Mouse (Mus musculus) stomach, embryonic 14.5 days (tissue): ENCODE results near the gene Cdk2ap2. TPM values are rescaled to one million over a fixed set of nuclear protein-coding genes. Genes with fewer than 3 reads are reported as not detected.
"Not testable (repeated sequence)": the region's sequence is repeated elsewhere in the genome, so short reads cannot be mapped to it uniquely, and the experiment has no call there.

ENCODE experiments used
- ATAC-seq: fragments of 200-750 bp; cut with Nextera tagmentation; 2 replicates; pipeline ENCODE4 v1.8.0; 2017; ENCODE audit warnings: low read depth, moderate TSS enrichment; ENCODE audit not compliant: insufficient number of reproducible peaks, insufficient read depth, low FRiP score
- H3K27ac ChIP-seq: fragments of 300-500 bp; sonication (generic); 2 replicates; pipeline ENCODE4 v1.5.1; 2014; ENCODE audit warnings: mild to moderate bottlenecking, low read length, moderate library complexity, mixed read lengths
- H3K27me3 ChIP-seq: fragments of 300-500 bp; sonication (generic); 2 replicates; pipeline ENCODE4 v1.6.1; 2014; ENCODE audit warnings: low read length, control low read depth, mixed read lengths; ENCODE audit not compliant: control insufficient read depth, insufficient read depth
- H3K36me3 ChIP-seq: fragments of 300-500 bp; sonication (generic); 2 replicates; pipeline ENCODE4 v1.6.1; 2014; ENCODE audit warnings: mild to moderate bottlenecking, control low read depth, low read length, moderate library complexity, mixed read lengths; ENCODE audit not compliant: control insufficient read depth, insufficient read depth
- H3K4me1 ChIP-seq: fragments of 300-500 bp; sonication (generic); 2 replicates; pipeline ENCODE4 v1.6.1; 2014; ENCODE audit warnings: low read length, control low read depth, mixed read lengths; ENCODE audit not compliant: control insufficient read depth, insufficient read depth
- H3K4me2 ChIP-seq: fragments of 300-500 bp; sonication (generic); replicated peaks from 2 replicates; pipeline ENCODE4 v1.6.1; 2014; ENCODE audit warnings: low read depth, low read length, control low read depth
- H3K4me3 ChIP-seq: fragments of 300-500 bp; sonication (generic); 2 replicates; pipeline ENCODE4 v1.5.1; 2014; ENCODE audit warnings: low read depth, low read length, control low read depth
- H3K9ac ChIP-seq: fragments of 300-500 bp; sonication (generic); replicated peaks from 2 replicates; pipeline ENCODE4 v1.6.1; 2014; ENCODE audit warnings: low read depth, mild to moderate bottlenecking, control low read depth, low read length, moderate library complexity, mixed read lengths
- H3K9me3 ChIP-seq: fragments of 300-500 bp; sonication (generic); 2 replicates; pipeline ENCODE4 v1.6.1; 2016; ENCODE audit warnings: low read depth, low read length, control low read depth; ENCODE audit not compliant: control insufficient read depth
- WGBS: fragments of 180-500 bp; shearing (Covaris S2); extraction: QIAGEN DNeasy Blood & Tissue Kit; methylation state at CpG from one replicate; pipeline ENCODE4 v1.1.7; 2014; 5-methylcytosine and 5-hydroxymethylcytosine counted together
- polyA plus RNA-seq: library from polyadenylated mRNA; unstranded; fragments of >200 nt; fragmentation: Nextera tagmentation; extraction: Ambion mirVana; gene quantifications from 2 replicates; pipeline ENCODE4 v1.2.1, GENCODE M21; 2014

The Cdk2ap2 gene
- polyA plus RNA-seq, 1 experiment from 2014 or later, result 74.1 TPM

GRCm38 (mm10) chr19:4125741-4126696 is 29.0 kb downstream of the Cdk2ap2 start, which contains the start of gene Aip:
Gene Aip (minus strand): TSS chr19:4125858.
- under 1% methylated on average over 60 of the region's 64 CpGs for WGBS
- Histone ChIP-seq H3K4me2 (peak within 1 kb of the TSS; percentile 86), H3K27me3 (no peaks in the 10 kb centered on the region), H3K27ac (peak within 1 kb of the TSS; percentile 39; the same call in 1 of the 2 replicates), H3K4me3 (peak within 1 kb of the TSS; percentile 80), H3K36me3 (peaks cover 13% of the 10 kb centered on the region; the same call in 1 of the 2 replicates), H3K4me1 (peaks cover 11% of the 10 kb centered on the region), H3K9ac (peak within 1 kb of the TSS; percentile 77), H3K9me3 (no peaks in the 10 kb centered on the region)
- ATAC-seq, result peak; percentile 94

GRCm38 (mm10) chr19:4126759-4127495 is 29.9 kb downstream of the Cdk2ap2 start:
- Histone ChIP-seq H3K27ac (no peak overlapping the region), H3K4me2 (peak overlapping the region; percentile 86), H3K4me3 (peak overlapping the region; percentile 80), H3K9me3 (no peaks in the 10 kb centered on the region), H3K4me1 (peaks cover 11% of the 10 kb centered on the region), H3K9ac (peak overlapping the region; percentile 77), H3K27me3 (no peaks in the 10 kb centered on the region), H3K36me3 (peaks cover 22% of the 10 kb centered on the region)
- no peak for ATAC-seq
- 59% methylated on average over 7 of the region's 7 CpGs for WGBS

- no peak overlapping the region for H3K9ac ChIP-seq
- H3K9me3 ChIP-seq, result no peaks in the 10 kb centered on the region
- H3K27me3 ChIP-seq, result no peaks in the 10 kb centered on the region
- no peak overlapping the region for H3K4me3 ChIP-seq
- ATAC-seq, result no peak
- H3K4me2 ChIP-seq, result no peak overlapping the region
- H3K27ac ChIP-seq, result no peak overlapping the region
- peaks cover 34% of the 10 kb centered on the region for H3K36me3 ChIP-seq
- WGBS, result 91% methylated on average over 7 of the region's 7 CpGs
- peaks cover 11% of the 10 kb centered on the region for H3K4me1 ChIP-seq
These were observed 32.5 kb downstream of the Cdk2ap2 start for GRCm38 (mm10) chr19:4129462-4129861.

- Histone ChIP-seq H3K27me3 (no peaks in the 10 kb centered on the region), H3K4me2 (no peak overlapping the region), H3K9ac (no peak overlapping the region), H3K27ac (no peak overlapping the region), H3K4me1 (peaks cover 11% of the 10 kb centered on the region), H3K36me3 (peaks cover 34% of the 10 kb centered on the region), H3K9me3 (no peaks in the 10 kb centered on the region), H3K4me3 (no peak overlapping the region)
- 86% methylated on average over 4 of the region's 4 CpGs for WGBS
- no peak for ATAC-seq
These were observed 33.1 kb downstream of the Cdk2ap2 start for GRCm38 (mm10) chr19:4130106-4130505.

- WGBS, result 95% methylated on average over 5 of the region's 5 CpGs
- Histone ChIP-seq H3K4me2 (no peak overlapping the region), H3K36me3 (peaks cover 34% of the 10 kb centered on the region), H3K27me3 (no peaks in the 10 kb centered on the region), H3K9me3 (no peaks in the 10 kb centered on the region), H3K27ac (no peak overlapping the region), H3K4me3 (no peak overlapping the region), H3K4me1 (peaks cover 11% of the 10 kb centered on the region), H3K9ac (no peak overlapping the region)
- no peak for ATAC-seq
These were observed 34.1 kb downstream of the Cdk2ap2 start for GRCm38 (mm10) chr19:4131075-4131474.

GRCm38 (mm10) chr19:4131768-4132167 is 34.8 kb downstream of the Cdk2ap2 start:
- no peak for ATAC-seq
- Histone ChIP-seq H3K9me3 (no peaks in the 10 kb centered on the region), H3K4me2 (no peak overlapping the region), H3K4me3 (no peak overlapping the region), H3K36me3 (peaks cover 34% of the 10 kb centered on the region), H3K4me1 (peaks cover 7% of the 10 kb centered on the region), H3K9ac (no peak overlapping the region), H3K27me3 (no peaks in the 10 kb centered on the region), H3K27ac (no peak overlapping the region)
- 76% methylated on average over 2 of the region's 2 CpGs for WGBS

- H3K36me3 ChIP-seq, result peaks cover 30% of the 10 kb centered on the region
- 78% methylated on average over 4 of the region's 4 CpGs for WGBS
These were observed 37.4 kb downstream of the Cdk2ap2 start for GRCm38 (mm10) chr19:4134354-4134753.

GRCm38 (mm10) chr19:4135229-4135962 is 38.4 kb downstream of the Cdk2ap2 start:
- H3K4me2 ChIP-seq, H3K9ac ChIP-seq, H3K4me1 ChIP-seq, ATAC-seq, H3K27me3 ChIP-seq, H3K27ac ChIP-seq, H3K4me3 ChIP-seq, H3K9me3 ChIP-seq: not testable (repeated sequence)
- 76% methylated on average over 6 of the region's 6 CpGs for WGBS
- peaks cover 23% of the 10 kb centered on the region for H3K36me3 ChIP-seq

More at GRCm38 (mm10) chr19:4134354-4134753, 37.4 kb downstream of the Cdk2ap2 start:
- no peaks in the 10 kb centered on the region for H3K4me1 ChIP-seq
- no peaks in the 10 kb centered on the region for H3K9me3 ChIP-seq
- no peaks in the 10 kb centered on the region for H3K27me3 ChIP-seq
- ATAC-seq, result no peak
- H3K9ac ChIP-seq, result no peak overlapping the region
- no peak overlapping the region for H3K27ac ChIP-seq
- no peak overlapping the region for H3K4me2 ChIP-seq
- no peak overlapping the region for H3K4me3 ChIP-seq
